Mouse (Mus musculus): ENCODE measurements at regions not wholly inside any gene's neighbourhood (a gene's known extent, or its start where the extent isn't known, plus 50 kb on each side); places are given as distances from the start of the nearest gene placed in this dataset.
A peak's percentile ranks its signal among the peaks of the same experiment; 100 is the strongest.

- no peak overlapping the region for H3K9ac ChIP-seq
- H3K36me3 ChIP-seq, result no peaks in the 10 kb centered on the region
- no peak for ATAC-seq (ENCODE audit: insufficient number of reproducible peaks, low FRiP score, low TSS enrichment, low read depth)
- H3K27ac ChIP-seq (replicated peaks), result no peak overlapping the region
- no peak overlapping the region for H3K4me3 ChIP-seq (replicated peaks)
- peaks cover 22% of the 10 kb centered on the region for H3K27me3 ChIP-seq
- WGBS, result 17% methylated on average over 7 of the region's 7 CpGs
- H3K4me1 ChIP-seq, result peaks cover 59% of the 10 kb centered on the region
- no peak overlapping the region for H3K4me2 ChIP-seq (replicated peaks)
- no peaks in the 10 kb centered on the region for H3K9me3 ChIP-seq (replicated peaks)
Observed at GRCm38 (mm10) chr11:117413133-117413532, 71.0 kb upstream of the Gm11733 start.

DNA sequence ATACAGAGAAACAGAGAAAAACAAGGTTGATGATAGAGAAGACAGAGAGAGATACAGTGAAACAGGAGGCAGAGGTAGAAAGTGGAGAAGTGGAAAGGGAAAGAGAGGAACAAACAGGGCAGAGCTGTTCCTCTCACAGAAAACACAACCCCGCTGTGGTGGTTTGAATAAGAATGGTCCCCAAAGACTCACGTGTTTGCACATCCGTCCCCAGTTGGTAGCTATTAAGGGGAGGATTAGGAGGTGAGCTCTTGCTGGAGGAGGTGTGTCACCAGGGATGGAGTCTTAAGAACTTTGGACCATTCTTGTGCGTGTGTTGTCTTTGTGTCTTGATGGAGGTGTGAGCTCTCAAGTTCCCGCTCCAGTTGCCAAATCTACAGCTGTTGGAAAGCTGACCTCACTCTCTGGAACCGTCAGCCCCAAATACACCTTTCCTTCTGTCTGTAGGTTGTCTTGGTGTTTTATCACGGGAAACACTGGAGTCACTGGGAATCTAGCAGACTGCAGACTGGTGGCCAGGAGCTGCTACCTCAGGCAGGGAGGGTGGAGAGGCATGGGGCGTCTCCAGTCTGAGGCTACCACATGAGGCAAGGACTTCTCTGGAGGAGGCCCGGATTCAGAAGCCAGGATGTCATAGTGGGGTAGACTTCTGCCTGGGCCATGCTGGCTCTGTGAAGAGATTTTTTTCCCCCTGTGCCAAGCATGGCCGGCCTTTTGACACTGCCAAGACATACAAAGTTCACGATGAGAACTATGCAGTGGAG lies 70.0 kb upstream of the Gm11733 start:
- H3K4me1 ChIP-seq, result peaks cover 60% of the 10 kb centered on the region
- H3K4me3 ChIP-seq (replicated peaks), result no peak overlapping the region
- no peaks in the 10 kb centered on the region for H3K36me3 ChIP-seq
- H3K4me2 ChIP-seq (replicated peaks), result peak overlapping the region; percentile 56; the same call in 1 of the 2 replicates
- H3K27me3 ChIP-seq, result peaks cover 14% of the 10 kb centered on the region
- no peaks in the 10 kb centered on the region for H3K9me3 ChIP-seq (replicated peaks)
- WGBS, result 31% methylated on average over 11 of the region's 11 CpGs
- H3K9ac ChIP-seq, result no peak overlapping the region
- 0 out of 2 replicates have a peak overlapping the region, but pooled peaks have one; percentile 8 for H3K27ac ChIP-seq (replicated peaks)
- ATAC-seq (ENCODE audit: insufficient number of reproducible peaks, low FRiP score, low TSS enrichment, low read depth), result no peak

GRCm38 (mm10) chr11:117414871-117415323 lies 69.3 kb upstream of the Gm11733 start:
- no peaks in the 10 kb centered on the region for H3K9me3 ChIP-seq (replicated peaks)
- ATAC-seq (ENCODE audit: insufficient number of reproducible peaks, low FRiP score, low TSS enrichment, low read depth), result no peak
- H3K27me3 ChIP-seq, result peaks cover 11% of the 10 kb centered on the region
- WGBS, result 2% methylated on average over 21 of the region's 21 CpGs
- peak overlapping the region; percentile 30 for H3K4me3 ChIP-seq (replicated peaks)
- H3K4me1 ChIP-seq, result peaks cover 60% of the 10 kb centered on the region
- H3K9ac ChIP-seq, result no peak overlapping the region
- H3K36me3 ChIP-seq, result no peaks in the 10 kb centered on the region
- peak overlapping the region; percentile 56 for H3K4me2 ChIP-seq (replicated peaks)
- 0 out of 2 replicates have a peak overlapping the region, but pooled peaks have one; percentile 8 for H3K27ac ChIP-seq (replicated peaks)

GRCm38 (mm10) chr11:117415466-117415865 lies 68.7 kb upstream of the Gm11733 start:
- peaks cover 11% of the 10 kb centered on the region for H3K27me3 ChIP-seq

GRCm38 (mm10) chr11:117415955-117416354 lies 68.2 kb upstream of the Gm11733 start:
- H3K9me3 ChIP-seq (replicated peaks), result no peaks in the 10 kb centered on the region
- H3K4me3 ChIP-seq (replicated peaks), result no peak overlapping the region
- ATAC-seq (ENCODE audit: insufficient number of reproducible peaks, low FRiP score, low TSS enrichment, low read depth), result no peak
- 8% methylated on average over 13 of the region's 13 CpGs for WGBS
- no peak overlapping the region for H3K9ac ChIP-seq
- no peak overlapping the region for H3K27ac ChIP-seq (replicated peaks)
- peak overlapping the region; percentile 56; the same call in 1 of the 2 replicates for H3K4me2 ChIP-seq (replicated peaks)
- H3K36me3 ChIP-seq, result no peaks in the 10 kb centered on the region
- H3K27me3 ChIP-seq, result peaks cover 11% of the 10 kb centered on the region
- H3K4me1 ChIP-seq, result peaks cover 54% of the 10 kb centered on the region

More at GRCm38 (mm10) chr11:117415466-117415865, 68.7 kb upstream of the Gm11733 start:
- H3K27ac ChIP-seq (replicated peaks), result no peak overlapping the region
- no peaks in the 10 kb centered on the region for H3K9me3 ChIP-seq (replicated peaks)
- ATAC-seq (ENCODE audit: insufficient number of reproducible peaks, low FRiP score, low TSS enrichment, low read depth), result no peak
- H3K4me1 ChIP-seq, result peaks cover 54% of the 10 kb centered on the region
- 5% methylated on average over 14 of the region's 14 CpGs for WGBS
- no peaks in the 10 kb centered on the region for H3K36me3 ChIP-seq
- H3K4me3 ChIP-seq (replicated peaks), result 0 out of 2 replicates have a peak overlapping the region, but pooled peaks have one; percentile 30
- no peak overlapping the region for H3K9ac ChIP-seq
- H3K4me2 ChIP-seq (replicated peaks), result peak overlapping the region; percentile 56

GRCm38 (mm10) chr11:117416984-117417670 lies 67.0 kb upstream of the Gm11733 start:
- Histone ChIP-seq H3K4me1 (peaks cover 54% of the 10 kb centered on the region), H3K9ac (no peak overlapping the region), H3K36me3 (no peaks in the 10 kb centered on the region), H3K27ac (replicated peaks) (0 out of 2 replicates have a peak overlapping the region, but pooled peaks have one; percentile 17), H3K4me2 (replicated peaks) (no peak overlapping the region), H3K4me3 (replicated peaks) (no peak overlapping the region), H3K27me3 (peaks cover 11% of the 10 kb centered on the region), H3K9me3 (replicated peaks) (no peaks in the 10 kb centered on the region)
- 60% methylated on average over 8 of the region's 8 CpGs for WGBS
- ATAC-seq (ENCODE audit: insufficient number of reproducible peaks, low FRiP score, low TSS enrichment, low read depth), result no peak

DNA sequence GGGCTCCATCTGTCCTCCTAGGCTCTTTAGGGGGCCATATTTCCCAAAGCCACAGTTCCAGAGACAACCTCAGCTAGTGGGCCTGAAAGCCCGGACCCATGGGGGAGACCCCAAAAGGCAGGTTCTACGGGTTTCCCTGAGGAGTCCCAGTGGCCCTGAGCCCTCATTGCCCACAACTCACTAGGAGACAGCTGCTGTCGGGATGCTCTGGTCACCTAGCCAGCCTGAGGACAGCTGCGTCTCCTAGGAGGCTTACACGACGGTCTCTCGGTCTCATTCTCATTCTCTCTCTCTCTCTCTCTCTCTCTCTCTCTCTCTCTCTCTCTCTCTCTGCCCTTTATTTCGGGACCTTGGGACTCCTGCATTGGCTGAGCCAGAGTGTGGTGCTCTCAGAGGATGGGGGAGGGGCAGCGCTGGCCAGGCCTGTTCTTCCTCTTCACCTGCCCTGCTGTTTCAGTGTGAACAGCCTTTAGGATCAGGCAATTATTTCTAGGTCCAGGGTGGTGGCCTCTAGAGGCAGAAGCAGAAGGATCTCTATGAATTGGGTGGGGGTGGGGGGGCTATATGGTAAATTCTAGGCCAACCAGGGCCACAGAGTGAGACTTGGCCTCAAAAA lies 66.1 kb upstream of the Gm11733 start:
- no peak overlapping the region for H3K4me2 ChIP-seq (replicated peaks)
- no peaks in the 10 kb centered on the region for H3K9me3 ChIP-seq (replicated peaks)
- peak overlapping the region; percentile 17; the same call in 1 of the 2 replicates for H3K27ac ChIP-seq (replicated peaks)
- 0 out of 2 replicates have a peak overlapping the region, but pooled peaks have one; percentile 12 for H3K9ac ChIP-seq
- no peak overlapping the region for H3K4me3 ChIP-seq (replicated peaks)
- peaks cover 53% of the 10 kb centered on the region for H3K4me1 ChIP-seq
- WGBS, result 45% methylated on average over 9 of the region's 9 CpGs
- no peaks in the 10 kb centered on the region for H3K36me3 ChIP-seq
- no peak for ATAC-seq (ENCODE audit: insufficient number of reproducible peaks, low FRiP score, low TSS enrichment, low read depth)
- H3K27me3 ChIP-seq, result peaks cover 11% of the 10 kb centered on the region

GRCm38 (mm10) chr11:117418939-117419338 lies 65.2 kb upstream of the Gm11733 start:
- no peaks in the 10 kb centered on the region for H3K36me3 ChIP-seq
- ATAC-seq (ENCODE audit: insufficient number of reproducible peaks, low FRiP score, low TSS enrichment, low read depth), result peak; percentile 77; the same call in 1 of the 2 replicates
- no peaks in the 10 kb centered on the region for H3K9me3 ChIP-seq (replicated peaks)
- H3K27ac ChIP-seq (replicated peaks), result peak overlapping the region; percentile 12
- peaks cover 47% of the 10 kb centered on the region for H3K4me1 ChIP-seq
- H3K9ac ChIP-seq, result no peak overlapping the region
- no peak overlapping the region for H3K4me3 ChIP-seq (replicated peaks)
- H3K4me2 ChIP-seq (replicated peaks), result no peak overlapping the region
- peaks cover 11% of the 10 kb centered on the region for H3K27me3 ChIP-seq
- WGBS, result 26% methylated on average over 3 of the region's 3 CpGs

GRCm38 (mm10) chr11:117419351-117419969 lies 64.7 kb upstream of the Gm11733 start:
- 0 out of 2 replicates have a peak overlapping the region, but pooled peaks have one; percentile 53 for H3K27ac ChIP-seq (replicated peaks)
- H3K4me1 ChIP-seq, result peaks cover 44% of the 10 kb centered on the region
- 39% methylated on average over 9 of the region's 9 CpGs for WGBS
- ATAC-seq (ENCODE audit: insufficient number of reproducible peaks, low FRiP score, low TSS enrichment, low read depth), result 0 out of 2 replicates have a peak, but pooled peaks have one; percentile 6
- peaks cover 8% of the 10 kb centered on the region for H3K27me3 ChIP-seq
- H3K9ac ChIP-seq, result no peak overlapping the region
- no peaks in the 10 kb centered on the region for H3K9me3 ChIP-seq (replicated peaks)
- H3K4me2 ChIP-seq (replicated peaks), result no peak overlapping the region
- no peaks in the 10 kb centered on the region for H3K36me3 ChIP-seq
- H3K4me3 ChIP-seq (replicated peaks), result no peak overlapping the region

DNA sequence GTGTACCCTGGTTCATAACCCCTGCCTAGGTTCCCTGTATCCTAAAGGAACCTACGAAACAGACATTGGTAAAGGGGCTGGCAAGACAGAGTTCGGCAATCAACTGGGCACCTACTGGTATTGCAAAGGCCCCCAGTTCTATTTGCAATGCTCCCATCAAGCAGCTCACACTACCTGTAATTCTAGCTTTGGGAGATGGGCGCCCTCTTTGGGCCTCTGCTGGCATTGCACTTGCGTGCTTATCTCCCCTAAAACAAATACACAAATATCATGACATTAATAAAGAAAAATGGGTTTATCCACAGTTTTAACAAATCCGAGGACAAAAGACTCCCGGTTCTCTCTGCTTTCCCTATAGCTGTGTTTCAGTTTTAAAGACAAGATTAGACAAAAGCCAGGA lies 61.5 kb upstream of the Gm11733 start:
- 86% methylated on average over 6 of the region's 6 CpGs for WGBS
- no peaks in the 10 kb centered on the region for H3K36me3 ChIP-seq
- no peak overlapping the region for H3K27ac ChIP-seq (replicated peaks)
- H3K4me1 ChIP-seq, result peaks cover 42% of the 10 kb centered on the region
- ATAC-seq (ENCODE audit: insufficient number of reproducible peaks, low FRiP score, low TSS enrichment, low read depth), result no peak
- no peak overlapping the region for H3K9ac ChIP-seq
- H3K9me3 ChIP-seq (replicated peaks), result no peaks in the 10 kb centered on the region
- H3K4me2 ChIP-seq (replicated peaks), result no peak overlapping the region
- no peaks in the 10 kb centered on the region for H3K27me3 ChIP-seq
- H3K4me3 ChIP-seq (replicated peaks), result no peak overlapping the region
